Mouse (Mus musculus): ENCODE data around the gene S1pr2. TPM values are rescaled to one million over a fixed set of nuclear protein-coding genes. Genes with fewer than 3 reads are reported as not detected.

S1pr2 gene
- polyA plus RNA-seq (2015; fragmentation: Nextera tagmentation; extraction: Ambion mirVana) = 6.7 and 8.2 TPM in 2 replicates

DNA sequence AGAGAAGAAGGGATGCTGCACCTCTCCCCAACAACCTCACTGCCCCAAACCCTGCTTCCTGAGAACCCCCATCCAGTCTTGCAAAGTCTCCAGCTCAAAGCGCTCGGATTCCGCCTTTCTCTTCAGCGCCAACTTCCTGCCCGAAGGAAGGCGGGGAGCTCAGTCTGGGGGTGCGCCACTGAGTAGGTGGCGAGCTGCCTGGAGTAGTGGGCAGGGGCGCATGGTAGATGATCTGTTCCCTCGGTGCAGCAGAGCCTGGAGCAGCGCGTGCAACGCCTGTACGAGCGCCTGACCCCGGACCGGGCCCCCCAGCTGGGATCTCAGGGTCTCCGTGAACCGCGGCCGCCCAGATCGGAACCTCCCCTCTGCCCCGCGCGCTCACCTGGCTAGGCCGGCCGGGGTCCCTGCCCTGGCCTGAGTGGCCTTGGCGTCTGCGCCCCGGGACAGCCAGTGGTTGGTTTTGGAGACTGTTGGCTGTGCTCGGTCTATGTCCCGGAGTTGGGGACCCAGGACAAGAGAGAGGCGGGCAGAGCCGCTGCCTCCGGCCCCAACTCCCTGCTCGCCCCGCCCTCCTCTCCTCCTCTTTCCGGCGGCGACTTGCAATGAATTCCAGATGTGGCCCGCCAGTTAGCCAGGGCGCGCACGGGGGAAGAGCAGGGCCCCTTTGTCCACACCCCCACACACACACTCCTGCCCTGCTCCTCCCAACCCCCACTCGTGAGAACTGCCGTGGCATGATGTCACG lies at the start of gene S1pr2:
TSS of gene S1pr2 (minus strand) at position 566 of the 745 bp plus-strand sequence.

DNA sequence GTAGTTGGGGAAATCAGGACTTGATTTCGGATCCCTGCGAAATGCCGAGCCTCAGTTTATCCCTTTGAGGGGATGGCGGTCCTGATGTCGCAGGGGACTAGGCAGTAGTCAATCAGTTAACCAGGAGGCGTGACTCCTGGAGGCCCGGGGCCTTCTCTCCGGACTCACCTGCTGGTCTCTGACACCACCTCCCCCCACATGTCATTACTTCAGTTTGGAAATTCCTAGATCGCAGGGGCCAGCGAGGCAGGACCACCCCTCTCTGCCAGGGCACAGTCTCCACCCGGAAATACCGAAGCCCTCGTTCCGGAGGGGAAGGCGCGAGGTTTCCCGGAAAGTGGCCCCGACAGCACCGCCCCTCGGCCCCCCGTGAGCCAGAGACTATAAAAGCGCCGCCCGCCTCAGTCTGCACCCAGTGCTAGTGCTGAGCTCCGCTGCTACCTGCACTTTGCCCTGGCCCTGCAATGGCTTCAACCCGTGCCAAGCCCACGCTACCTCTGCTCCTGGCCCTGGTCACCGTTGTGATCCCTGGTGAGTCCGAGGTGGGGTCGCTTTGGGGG lies 39.1 kb upstream of the S1pr2 start, which contains the start of gene Icam1:
TSS of gene Icam1 (plus strand) at position 415 of the 560 bp plus-strand sequence.

DNA sequence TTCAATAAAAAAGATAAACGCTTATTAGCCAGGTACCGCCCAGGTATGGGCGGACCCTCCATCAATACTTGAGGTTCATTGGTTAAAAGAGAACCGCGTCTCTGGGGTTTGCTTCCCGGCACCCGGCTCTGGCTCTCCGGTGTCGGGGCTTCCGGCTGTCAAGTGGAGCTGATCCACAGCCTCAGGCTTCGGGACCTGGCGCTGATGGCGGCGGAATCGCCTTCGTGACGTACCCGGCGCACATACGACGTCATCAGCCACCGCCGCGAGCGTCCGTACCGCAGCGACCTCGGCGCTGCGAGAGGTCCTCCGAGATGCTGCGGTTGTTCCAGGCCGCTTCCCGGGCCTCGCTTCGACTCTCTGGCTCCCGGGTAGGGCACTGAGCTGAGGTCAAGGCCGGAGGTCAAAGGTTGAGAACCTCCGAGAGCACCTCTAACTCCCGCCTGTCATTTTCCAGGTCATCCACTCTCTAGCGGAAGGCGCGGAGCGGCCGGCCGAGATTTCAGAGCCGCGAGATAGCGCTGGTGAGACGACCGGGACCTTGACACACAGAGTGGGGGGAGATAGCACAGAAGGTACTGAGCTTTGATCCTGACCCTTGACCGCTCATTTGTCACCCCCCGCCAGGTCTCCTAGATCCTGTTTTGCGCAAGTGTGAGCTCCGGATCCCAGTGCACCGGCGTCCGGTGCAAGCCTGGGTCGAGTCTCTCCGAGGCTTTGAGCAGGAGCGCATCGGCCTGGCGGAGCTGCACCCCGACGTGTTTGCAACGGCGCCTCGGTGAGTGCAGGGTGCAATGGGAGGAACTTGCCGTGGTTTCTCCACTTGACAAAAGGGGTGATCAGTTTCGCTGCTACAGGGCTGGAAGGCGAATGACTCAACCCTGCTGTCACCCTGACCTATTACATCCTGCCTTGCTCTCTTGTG lies 26.3 kb upstream of the S1pr2 start, which contains the start of gene Mrpl4:
TSS of gene Mrpl4 (plus strand) at position 112 of the 925 bp plus-strand sequence.

DNA sequence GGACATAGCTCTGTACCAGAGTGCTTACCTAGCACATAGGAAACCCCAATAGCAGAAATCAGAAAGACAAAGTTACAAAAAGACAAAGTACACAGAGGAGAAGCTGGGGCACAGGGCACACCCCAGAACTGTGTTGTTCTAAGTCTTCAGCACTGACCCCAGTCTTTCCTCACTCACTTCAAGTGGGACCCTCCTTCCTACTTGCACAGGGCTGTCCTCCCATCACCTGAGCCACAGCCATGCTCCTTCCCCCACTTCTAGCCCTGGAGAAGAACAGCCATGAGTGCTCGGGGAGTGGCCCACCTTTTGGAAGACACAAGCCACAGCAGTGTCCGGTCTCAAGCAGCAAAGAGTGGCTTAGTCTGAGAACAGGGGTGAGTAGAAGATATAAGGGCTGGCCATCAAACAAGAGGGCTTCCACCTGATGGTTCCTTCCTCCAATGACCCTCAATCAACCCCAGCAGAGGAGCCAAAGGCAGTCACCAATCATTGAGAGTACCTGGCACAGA lies 17.1 kb downstream of the S1pr2 start, which contains the start of gene Dnmt1:
TSS of gene Dnmt1 (minus strand) at position 459 of the 509 bp plus-strand sequence.

Other genes with a start within 250 kb of the S1pr2 start
- 0.12 and 0.34 TPM in 2 replicates for gene Olfm2, start 230.4 kb downstream of the S1pr2 start, polyA plus RNA-seq (2015; fragmentation: Nextera tagmentation; extraction: Ambion mirVana)
- gene Col5a3, start 161.7 kb downstream of the S1pr2 start, polyA plus RNA-seq (2015; fragmentation: Nextera tagmentation; extraction: Ambion mirVana) = 1.2 and 1.6 TPM in 2 replicates
- gene Rdh8, start 158.3 kb downstream of the S1pr2 start, polyA plus RNA-seq (2015; fragmentation: Nextera tagmentation; extraction: Ambion mirVana) = not detected in 2 replicates
- gene A230050P20Rik, start 108.1 kb downstream of the S1pr2 start, polyA plus RNA-seq (2015; fragmentation: Nextera tagmentation; extraction: Ambion mirVana) = 11.0 and 14.0 TPM in 2 replicates
- 1.3 and 1.5 TPM in 2 replicates for gene Angptl6, start 97.1 kb downstream of the S1pr2 start, polyA plus RNA-seq (2015; fragmentation: Nextera tagmentation; extraction: Ambion mirVana)
- gene Ppan, start 88.6 kb downstream of the S1pr2 start, polyA plus RNA-seq (2015; fragmentation: Nextera tagmentation; extraction: Ambion mirVana) = 65.4 and 72.3 TPM in 2 replicates
- gene Eif3g, start 78.2 kb downstream of the S1pr2 start, polyA plus RNA-seq (2015; fragmentation: Nextera tagmentation; extraction: Ambion mirVana) = 198 and 211 TPM in 2 replicates
- 63.9 and 66.7 TPM in 2 replicates for gene Dnmt1, start 16.9 kb downstream of the S1pr2 start, polyA plus RNA-seq (2015; fragmentation: Nextera tagmentation; extraction: Ambion mirVana)
- gene Mrpl4, start 26.0 kb upstream of the S1pr2 start, polyA plus RNA-seq (2015; fragmentation: Nextera tagmentation; extraction: Ambion mirVana) = 77.0 and 79.0 TPM in 2 replicates
- gene Icam1, start 39.2 kb upstream of the S1pr2 start, polyA plus RNA-seq (2015; fragmentation: Nextera tagmentation; extraction: Ambion mirVana) = 10.4 and 13.8 TPM in 2 replicates
- 111 and 139 TPM in 2 replicates for gene Icam4, start 52.6 kb upstream of the S1pr2 start, polyA plus RNA-seq (2015; fragmentation: Nextera tagmentation; extraction: Ambion mirVana)
- gene Icam5, start 55.3 kb upstream of the S1pr2 start, polyA plus RNA-seq (2015; fragmentation: Nextera tagmentation; extraction: Ambion mirVana) = 0.27 and 0.35 TPM in 2 replicates
- 0.26 and 0.67 TPM in 2 replicates for gene Zglp1, start 90.3 kb upstream of the S1pr2 start, polyA plus RNA-seq (2015; fragmentation: Nextera tagmentation; extraction: Ambion mirVana)
- gene Gm49373, start 96.3 kb upstream of the S1pr2 start, polyA plus RNA-seq (2015; fragmentation: Nextera tagmentation; extraction: Ambion mirVana) = 0.17 and 0.23 TPM in 2 replicates
- 41.2 and 44.7 TPM in 2 replicates for gene Fdx1l, start 96.8 kb upstream of the S1pr2 start, polyA plus RNA-seq (2015; fragmentation: Nextera tagmentation; extraction: Ambion mirVana)
- gene Gm38431, start 115.2 kb upstream of the S1pr2 start, polyA plus RNA-seq (2015; fragmentation: Nextera tagmentation; extraction: Ambion mirVana) = 0.86 and 1.1 TPM in 2 replicates
- 20.1 and 20.8 TPM in 2 replicates for gene Raver1, start 115.2 kb upstream of the S1pr2 start, polyA plus RNA-seq (2015; fragmentation: Nextera tagmentation; extraction: Ambion mirVana)
- gene Tyk2, start 154.5 kb upstream of the S1pr2 start, polyA plus RNA-seq (2015; fragmentation: Nextera tagmentation; extraction: Ambion mirVana) = 9.7 and 12.2 TPM in 2 replicates
- gene Cdc37, start 173.2 kb upstream of the S1pr2 start, polyA plus RNA-seq (2015; fragmentation: Nextera tagmentation; extraction: Ambion mirVana) = 139 and 143 TPM in 2 replicates
- gene Pde4a, start 188.9 kb upstream of the S1pr2 start, polyA plus RNA-seq (2015; fragmentation: Nextera tagmentation; extraction: Ambion mirVana) = 4.1 and 5.6 TPM in 2 replicates

Measured in spleen, postnatal 0 days (tissue).